Mouse (Mus musculus) 3T3-L1 (cell line): ENCODE results near the gene Map3k7cl.

Experiments
- DNase-seq: peaks from one replicate; pipeline ENCODE4 v3.0.0-alpha.2; 2015; ENCODE audit warnings: low read depth, low spot score

Map3k7cl gene

DNA sequence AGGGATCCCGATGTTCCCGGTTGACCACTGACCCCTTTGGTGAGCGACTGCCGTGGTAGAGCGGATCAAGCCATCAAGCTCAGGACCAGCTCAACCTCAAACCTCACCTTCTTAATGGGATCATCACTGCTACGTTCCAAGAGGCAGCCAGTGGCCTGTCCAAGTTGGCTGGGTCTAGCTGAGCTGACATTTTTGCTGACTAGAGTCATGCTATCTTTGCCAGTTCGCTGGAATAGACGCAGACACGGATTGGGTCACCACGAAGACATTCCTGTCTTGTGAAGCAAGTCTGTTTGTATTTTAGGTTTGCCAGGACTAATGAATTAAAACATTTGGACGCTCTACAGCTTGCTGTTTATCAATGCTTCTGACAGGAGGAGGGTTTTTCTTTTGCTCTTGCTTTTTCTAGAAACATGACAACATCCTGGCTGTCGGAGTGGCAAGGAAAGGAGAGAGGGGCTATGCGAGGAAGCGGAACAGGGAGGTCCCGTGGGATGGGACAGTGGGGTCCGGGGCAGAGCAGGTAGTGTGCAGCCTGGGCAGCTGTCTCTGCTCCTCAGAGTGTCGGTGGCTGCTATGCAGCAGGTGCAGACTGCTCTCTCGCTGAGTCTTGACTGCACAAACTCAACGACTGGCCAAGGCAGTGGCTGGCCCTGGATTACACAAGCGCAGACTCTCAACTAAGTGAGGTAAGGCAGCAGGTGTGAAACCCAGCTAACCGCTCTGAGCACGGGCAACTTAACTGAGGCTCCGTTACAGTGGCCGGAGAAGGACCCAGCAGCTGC is at the start of gene Map3k7cl:
Gene Map3k7cl, plus strand, starts transcription at position 424 of the 785 bp plus-strand sequence.
- DNase-seq = peak; percentile 75

DNA sequence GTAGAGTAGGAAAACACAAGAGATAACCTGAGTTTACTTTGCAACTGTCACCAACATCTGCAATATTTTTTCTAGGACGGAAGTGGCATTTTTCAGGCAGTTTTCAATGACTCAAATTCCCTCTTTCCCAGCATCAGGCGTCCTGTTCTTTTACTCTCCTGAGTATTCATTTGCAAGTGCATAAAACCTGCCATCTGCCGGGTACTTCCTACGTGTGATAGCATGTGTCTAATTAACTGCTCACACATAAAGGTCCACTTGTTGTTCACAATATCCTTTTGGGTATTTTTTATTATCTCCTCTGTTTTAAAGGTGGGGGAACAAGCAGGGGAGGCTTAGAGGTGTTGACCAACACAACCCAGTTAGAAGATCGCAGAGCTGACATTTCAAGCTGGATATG is 41.4 kb upstream of the Map3k7cl start:
- DNase-seq = no peak

DNA sequence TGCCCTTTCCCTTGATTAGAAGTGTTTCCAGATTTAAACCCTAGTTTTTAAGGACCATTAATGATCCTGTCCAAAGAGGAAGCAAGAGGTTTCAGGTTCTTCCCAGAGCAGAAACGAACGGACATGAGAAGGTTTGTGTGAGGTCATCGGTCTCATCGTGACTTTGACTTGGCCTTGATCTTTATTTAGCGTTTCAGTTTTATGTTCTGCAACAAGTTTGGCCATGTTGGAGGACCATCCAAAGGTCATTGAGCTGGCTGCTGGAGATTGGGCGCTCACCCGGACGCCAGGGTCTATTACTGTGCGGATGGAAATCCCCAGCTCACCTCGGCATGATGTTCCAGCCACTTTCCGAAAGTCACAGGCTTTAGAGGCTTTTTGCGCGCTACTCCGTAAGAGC is 40.8 kb upstream of the Map3k7cl start:
- no peak for DNase-seq

DNA sequence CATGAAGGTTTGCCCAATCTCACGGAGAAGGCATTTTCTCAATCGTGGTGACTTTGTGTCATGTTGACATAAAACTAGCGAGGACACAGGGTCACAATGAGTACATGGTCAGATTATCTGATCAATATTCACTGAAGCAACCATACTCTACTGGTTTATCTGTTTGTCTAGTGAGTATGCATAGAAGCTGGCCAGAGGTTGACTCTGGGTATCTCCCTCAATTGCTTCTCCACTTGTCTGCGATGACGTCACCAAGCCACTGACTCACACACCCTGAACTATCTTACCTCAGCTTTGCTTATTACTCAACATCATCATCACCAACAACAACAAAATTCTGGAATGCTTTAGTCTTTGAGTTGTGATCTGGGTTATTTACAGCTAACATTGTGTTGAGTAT is 28.9 kb upstream of the Map3k7cl start:
- peak; percentile 50 for DNase-seq

DNA sequence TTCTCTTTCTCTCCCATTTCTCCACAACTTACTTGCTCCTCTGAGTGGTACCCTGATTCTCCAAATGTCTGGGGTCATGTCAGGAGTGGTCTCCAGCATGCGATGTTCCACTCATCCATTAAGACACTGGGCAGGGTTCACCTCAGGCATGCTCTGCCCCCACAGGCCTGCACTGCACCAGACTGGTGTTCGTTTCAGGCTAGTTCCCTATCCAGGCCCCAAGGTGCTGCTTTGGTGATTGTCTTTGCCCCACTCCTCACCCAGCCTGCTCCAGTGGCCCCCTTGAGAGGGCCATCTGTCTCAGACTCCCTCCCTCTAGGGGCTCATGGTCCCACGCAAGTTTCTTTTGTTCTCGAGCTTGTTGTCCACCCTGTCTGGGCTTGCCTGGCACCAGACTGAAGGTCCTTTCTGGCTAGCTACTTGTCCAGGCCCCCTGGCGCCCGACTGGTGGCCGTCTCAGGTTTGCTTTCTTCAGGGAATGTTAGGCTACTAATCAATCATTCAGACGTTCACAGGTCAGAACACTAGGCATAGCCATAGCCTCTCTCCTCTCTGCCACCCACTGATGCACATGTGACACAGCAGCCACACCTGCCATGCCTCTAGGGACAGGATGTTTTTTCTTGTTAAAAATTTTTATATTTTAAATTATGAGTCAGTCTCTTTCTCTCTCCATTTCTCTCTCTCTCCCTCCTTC is 25.4 kb upstream of the Map3k7cl start:
- DNase-seq = no peak

DNA sequence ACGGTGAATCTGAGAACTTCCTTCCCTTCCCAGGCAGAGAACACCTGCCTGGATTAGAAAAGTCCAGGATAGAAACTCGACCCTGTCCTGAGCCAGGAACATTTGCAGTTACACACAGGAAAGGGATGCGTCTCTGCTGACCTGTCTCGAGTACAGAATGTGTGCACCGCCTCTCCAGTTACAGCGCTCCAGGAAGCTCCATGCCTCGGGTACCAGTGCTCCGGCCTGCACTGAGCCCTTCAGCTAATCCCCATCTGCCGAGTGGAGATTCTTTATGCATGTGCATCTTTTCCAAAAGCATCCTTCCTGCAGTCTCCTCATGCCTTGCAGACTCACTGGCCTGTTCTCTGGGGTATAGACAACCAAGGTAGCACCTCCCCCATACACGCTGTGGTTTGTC is 24.4 kb upstream of the Map3k7cl start:
- no peak for DNase-seq

DNA sequence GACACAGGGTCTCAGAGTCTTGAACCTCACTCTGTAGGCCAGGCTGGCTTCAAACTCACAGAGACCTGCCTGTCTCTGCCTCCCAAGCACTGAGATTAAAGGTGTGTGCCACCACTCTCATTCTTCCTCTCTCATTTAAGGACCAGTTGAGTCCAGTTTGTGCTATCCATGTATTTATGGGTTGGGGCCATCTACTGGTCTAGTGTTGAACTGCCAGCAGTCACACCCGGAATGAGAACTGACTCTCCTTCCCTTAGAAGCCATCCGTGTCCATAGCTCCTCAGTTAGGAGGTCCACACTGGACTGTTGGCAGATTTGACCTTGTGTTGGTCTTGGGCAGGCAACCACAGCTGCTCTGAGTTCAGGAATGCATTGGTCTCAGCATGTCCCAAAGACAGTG is 4.8 kb upstream of the Map3k7cl start:
- peak; percentile 46 for DNase-seq

DNA sequence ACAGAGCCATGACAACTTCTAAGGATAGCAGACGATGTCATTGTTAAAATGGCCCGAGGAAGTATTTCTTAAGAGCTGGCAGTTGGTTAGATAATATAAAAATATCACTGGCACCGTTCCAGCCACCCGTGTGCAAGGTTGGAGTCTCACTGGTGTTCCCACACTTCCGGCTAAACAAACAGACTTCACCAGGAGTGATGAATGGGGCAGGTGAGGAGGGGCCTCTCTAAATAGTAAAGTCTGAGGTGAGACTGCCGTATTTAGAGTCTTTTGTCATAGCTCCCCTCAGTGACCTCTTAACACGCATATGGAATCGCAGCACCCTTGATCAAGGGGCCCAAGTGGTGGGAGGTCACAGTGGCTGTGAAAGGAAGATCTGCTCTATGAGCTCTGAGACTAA is 3.2 kb downstream of the Map3k7cl start:
- no peak for DNase-seq

DNA sequence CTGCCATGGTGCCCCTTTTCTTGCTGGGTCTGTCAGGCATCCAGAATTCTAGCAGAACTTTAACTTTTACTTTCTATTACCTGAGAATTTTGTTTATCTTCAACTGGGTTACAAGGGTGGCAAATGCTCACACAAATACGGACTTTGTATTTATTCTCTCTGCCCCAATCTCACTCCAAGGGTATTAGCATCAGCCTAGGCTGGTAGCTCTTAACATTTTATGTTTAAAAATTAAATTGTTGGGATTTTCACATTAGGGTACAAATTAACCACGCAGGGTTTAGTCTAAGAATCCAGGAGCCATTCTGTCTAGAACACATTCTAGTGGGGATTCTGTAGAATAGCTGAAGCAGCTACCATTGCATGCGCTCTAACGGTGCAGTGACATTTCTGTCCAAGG is 8.4 kb downstream of the Map3k7cl start:
- DNase-seq = no peak

DNA sequence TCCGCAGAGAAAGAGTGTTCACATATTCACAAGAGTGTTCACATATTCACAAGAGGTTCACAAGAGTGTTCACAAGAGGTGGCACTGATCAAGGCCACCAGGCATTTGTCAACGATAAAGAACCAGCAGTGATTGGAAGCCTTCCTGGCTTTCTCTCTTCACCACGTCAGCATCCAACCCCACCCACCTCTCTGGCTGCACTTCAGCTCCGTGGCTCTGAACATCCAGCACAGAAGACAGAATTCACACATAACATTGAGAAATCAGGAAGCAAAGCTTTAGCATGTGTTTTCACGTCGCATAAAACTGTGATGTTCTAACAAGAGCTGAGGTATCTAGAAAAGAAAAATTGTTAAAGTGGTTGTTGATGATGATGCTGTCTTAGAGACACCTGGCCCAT is 10.4 kb downstream of the Map3k7cl start:
- DNase-seq = no peak

DNA sequence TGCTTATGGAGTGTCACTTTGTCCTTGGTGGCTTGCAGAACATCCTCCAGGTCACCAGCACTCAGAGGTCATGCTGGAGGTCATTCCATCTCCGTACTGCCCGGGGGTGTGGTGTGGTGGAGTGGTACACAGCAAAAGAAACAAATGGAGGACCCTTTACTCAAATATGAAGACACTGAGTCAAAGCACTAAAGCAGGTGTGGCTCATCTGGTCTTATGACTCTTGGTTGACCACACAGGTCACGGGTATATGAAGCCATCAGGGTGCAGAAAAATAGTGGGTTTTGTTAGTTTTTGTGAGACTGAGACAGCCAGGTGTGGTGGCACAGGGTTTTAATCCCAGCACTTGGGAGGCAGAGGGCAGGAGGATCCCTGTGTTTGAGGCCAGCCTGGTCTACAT is 11.4 kb downstream of the Map3k7cl start:
- no peak for DNase-seq

DNA sequence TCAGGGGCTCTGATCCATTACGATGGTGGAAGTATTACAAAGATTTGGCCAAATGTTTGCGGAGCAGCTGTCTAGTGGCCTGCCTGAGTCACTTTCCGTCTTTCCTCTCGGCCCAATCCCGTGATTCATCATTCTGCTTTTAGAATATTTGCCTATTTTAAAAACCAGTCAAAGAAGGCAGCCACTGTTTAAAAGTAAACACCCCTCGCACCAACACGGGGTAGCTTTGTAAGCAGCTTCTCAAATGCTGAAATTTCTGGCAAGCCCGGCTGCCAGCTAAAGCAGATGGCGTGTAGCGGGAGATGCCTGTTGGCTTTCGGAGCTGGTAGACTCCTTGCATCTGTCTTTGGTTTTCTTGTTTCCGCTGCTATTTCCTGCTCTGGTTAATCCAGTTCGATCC is 14.4 kb downstream of the Map3k7cl start:
- DNase-seq = no peak

DNA sequence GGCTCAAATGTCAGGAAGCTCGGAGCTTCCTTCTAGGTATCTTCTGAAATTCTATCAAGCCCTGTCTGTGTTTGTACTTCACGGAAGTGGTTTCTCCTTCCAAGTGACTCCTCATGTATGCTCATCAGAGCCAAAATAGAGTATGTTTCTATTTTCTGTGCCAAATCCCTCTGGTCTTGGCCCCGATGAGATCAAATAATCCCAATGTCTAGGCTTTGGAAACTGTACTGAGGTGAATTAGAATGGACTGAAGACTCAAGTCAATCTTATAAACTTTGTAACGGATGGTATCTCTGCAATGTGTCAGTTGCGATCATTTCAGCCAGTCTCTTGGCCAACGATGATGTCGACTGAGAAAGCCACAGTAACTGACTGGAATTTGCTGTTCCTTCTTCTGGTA is 15.1 kb downstream of the Map3k7cl start:
- DNase-seq = no peak

DNA sequence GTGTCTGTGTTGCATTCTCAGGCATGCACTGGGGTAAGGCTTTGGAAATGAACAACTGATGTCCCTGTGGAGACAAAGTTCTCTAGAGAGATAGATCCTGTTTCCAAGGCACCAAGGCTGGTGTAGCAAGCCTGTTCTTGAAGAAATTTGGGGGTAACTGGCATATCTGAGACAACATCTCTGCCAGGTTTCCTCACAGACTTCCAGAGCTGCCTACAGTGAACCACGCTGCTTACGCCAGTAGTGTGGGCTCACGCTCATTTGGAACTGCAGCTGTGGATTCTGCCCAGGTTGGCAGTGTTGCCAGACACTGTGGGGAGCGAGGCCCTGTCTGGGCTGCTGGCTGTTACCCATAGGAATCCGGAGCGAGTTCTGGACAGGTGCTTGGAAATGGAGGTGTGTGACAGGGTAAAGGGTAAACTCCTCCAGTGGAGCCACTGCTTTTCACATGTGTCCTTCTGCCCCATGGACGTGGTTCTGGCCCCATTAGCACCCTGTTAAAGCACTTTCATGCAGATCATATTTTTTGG is 16.5 kb downstream of the Map3k7cl start:
- no peak for DNase-seq

DNA sequence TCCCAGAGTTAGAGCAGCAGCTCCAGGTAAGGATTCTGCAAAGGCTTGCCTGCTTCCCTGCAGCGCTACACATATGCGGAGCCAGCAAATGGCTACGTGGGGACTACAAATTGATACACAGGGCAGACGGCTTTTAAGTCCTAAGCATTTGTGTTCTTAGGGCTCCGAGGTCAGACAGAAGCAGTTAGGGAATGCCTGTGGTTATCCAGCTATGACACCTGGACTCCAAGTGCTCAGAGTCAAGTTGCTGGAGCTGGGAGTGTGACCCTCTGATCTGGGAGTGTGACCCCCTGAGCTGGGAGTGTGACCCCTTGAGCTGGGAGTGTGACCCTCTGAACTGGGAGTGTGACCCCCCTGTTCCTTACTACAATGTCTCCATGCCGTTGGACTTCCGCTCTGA is 17.2 kb downstream of the Map3k7cl start:
- DNase-seq = no peak

DNA sequence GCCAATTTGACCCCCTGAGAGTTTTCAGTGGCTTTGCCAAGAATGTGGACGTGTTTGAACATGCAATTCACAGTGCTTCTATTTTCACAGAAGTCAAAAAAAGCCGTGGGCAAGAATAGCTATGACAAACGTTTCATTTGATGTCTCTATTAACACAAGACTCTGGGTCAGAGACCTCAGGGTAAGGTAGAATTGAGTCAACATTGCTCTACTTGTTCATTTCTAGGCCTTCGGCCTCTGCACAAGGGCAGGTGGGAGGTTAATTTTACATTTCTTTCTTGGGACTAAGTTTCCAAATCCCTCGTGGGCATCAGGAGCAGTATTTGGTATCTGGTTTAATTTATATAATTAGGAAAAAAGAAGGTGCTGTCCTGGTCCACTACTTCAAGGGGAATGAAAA is 20.3 kb downstream of the Map3k7cl start:
- DNase-seq = no peak

DNA sequence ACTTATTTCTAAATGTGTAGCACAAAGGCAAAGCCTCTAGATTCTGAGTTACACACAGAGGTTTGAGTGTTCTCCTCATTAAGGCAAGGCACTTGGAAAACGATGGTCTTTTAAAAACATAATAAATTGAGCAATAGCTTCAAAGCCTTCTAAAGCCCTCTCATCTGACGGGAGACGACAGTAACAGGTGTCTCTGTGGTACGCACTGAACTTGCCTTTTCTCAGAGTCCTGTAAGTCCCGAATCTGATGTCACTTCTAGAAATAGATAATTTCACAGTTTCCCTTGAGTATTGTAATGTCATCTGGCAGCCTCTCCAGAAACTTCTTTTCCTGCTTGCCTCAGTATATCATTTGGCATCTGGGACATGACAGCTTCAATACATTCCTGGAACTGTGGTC is 21.0 kb downstream of the Map3k7cl start:
- DNase-seq = peak; percentile 14

DNA sequence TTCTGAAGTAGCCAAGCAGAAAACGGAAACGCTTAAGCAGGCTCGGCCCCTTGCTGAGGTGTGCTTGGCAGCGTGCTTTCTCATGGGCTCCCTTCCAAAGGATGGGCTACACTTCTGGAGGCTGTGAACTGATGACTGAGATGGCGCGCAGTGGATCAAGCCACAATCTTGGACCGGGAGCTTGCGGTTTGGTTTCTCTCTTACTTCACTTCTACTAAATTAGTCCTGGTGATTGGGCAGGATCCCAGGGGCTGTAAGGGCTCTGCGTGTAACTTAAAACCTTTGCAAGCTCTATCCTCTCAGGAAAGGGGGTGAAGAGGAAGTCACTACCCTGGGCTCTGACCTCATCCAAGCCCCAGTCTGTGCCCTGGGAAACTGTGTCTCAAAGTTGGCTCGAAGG is 22.5 kb downstream of the Map3k7cl start:
- no peak for DNase-seq

DNA sequence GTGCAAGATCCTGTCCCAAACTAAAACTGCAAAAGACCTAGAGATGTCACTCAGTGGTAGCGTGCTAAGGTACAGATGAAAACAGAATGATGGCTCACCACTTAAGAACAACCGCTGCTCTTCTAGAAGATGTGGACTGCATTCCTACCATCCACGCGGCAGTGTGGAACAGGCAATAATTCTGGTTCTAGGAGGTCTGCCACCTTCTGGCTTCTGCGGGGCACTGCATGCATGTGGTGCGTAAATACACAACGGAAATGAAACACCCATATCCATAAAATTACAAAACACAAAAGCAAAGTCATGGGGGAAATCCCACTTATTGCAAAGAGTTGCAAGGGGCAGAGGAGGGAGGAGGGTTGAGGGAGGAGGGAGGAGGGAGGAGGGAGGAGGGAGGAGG is 25.8 kb downstream of the Map3k7cl start:
- DNase-seq = no peak

DNA sequence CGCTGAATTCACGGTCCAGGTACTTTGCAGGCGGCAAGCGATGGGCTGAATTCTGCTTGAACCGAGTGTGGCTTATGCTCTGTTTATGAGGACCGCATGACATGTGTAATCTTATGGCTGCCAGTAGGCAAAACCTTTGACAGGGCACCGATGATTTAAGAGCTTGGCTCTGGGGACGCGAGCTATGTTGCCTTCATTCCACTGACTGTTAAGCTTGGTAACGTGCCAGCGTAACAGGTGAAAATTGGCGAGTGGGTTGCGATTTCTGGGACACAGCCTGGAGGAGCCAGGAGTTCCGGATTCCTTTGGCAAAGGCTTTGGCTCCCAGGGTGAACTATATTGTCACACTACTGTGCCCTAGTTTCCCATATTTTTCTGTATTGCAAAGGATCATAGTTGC is 26.3 kb downstream of the Map3k7cl start:
- no peak for DNase-seq

DNA sequence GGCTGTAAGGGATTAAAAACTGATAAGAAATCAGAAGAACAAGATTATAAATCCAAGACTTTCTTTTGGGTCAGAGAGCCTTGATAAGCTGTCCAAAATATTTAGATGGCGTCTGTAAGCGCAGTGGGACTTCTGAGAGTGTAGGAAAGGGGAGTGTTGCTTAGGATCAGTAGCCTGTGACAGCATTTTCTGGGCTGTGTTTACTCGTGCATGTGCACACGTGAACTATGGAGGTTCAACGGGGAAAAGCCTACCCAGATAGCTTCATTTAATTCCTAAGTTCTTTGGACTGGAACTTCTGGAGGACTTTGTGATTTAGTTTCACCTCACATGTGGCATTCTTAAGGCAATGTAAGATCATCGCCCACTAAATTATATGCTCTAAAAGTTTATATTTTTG is 29.6 kb downstream of the Map3k7cl start:
- DNase-seq = no peak

DNA sequence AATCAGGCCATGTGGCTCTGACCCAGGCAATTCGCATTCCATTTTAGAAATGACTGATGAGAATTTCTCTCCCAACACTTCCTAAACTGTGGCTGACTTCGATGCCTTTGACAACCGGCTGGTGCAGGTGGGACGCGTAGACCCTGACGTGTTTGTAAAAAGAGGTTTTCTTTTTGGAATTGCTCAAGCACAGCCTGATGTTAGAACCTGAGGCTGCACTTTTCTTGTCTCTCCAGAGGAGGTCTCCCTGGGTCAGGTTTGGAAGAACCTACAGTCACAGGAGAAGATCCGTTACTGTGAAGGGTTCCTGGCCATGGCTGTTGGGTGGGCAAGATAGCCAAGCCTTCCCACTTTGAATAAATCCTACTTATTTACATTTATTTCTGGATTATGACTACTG is 31.5 kb downstream of the Map3k7cl start:
- peak; percentile 56 for DNase-seq
